Mouse (Mus musculus): Measurements from ENCODE around the gene Ankrd13b.

Ankrd13b gene

GRCm38 (mm10) chr11:77492311-77492871 is 2.9 kb upstream of the Ankrd13b start:
- in situ Hi-C loops (cut with MboI, MseI): no loop called here

GRCm38 (mm10) chr11:77491502-77492291 is 2.2 kb upstream of the Ankrd13b start:
- in situ Hi-C loops (cut with MboI, MseI): no loop called here

- in situ Hi-C loops (cut with MboI, MseI): no loop called here
These were observed 1.6 kb upstream of the Ankrd13b start for GRCm38 (mm10) chr11:77491123-77491501.

- in situ Hi-C loops (cut with MboI, MseI): no loop called here
These were observed 973 bp upstream of the Ankrd13b start for GRCm38 (mm10) chr11:77490451-77490850.

- in situ Hi-C loops (cut with MboI, MseI): no loop called here
These were observed 502 bp downstream of the Ankrd13b start for GRCm38 (mm10) chr11:77488771-77489581.

- in situ Hi-C loops (cut with MboI, MseI): no loop called here
These were observed 2.7 kb downstream of the Ankrd13b start for GRCm38 (mm10) chr11:77486798-77487197.

GRCm38 (mm10) chr11:77485229-77485628 is 4.2 kb downstream of the Ankrd13b start:
- in situ Hi-C loops (cut with MboI, MseI): no loop called here

- in situ Hi-C loops (cut with MboI, MseI): no loop called here
These were observed 5.8 kb downstream of the Ankrd13b start for GRCm38 (mm10) chr11:77483510-77484255.

GRCm38 (mm10) chr11:77483043-77483442 is 6.4 kb downstream of the Ankrd13b start:
- in situ Hi-C loops (cut with MboI, MseI): no loop called here

- in situ Hi-C loops (cut with MboI, MseI): no loop called here
These were observed 12.6 kb downstream of the Ankrd13b start for GRCm38 (mm10) chr11:77476895-77477294.

- in situ Hi-C loops (cut with MboI, MseI): no loop called here
These were observed 13.3 kb downstream of the Ankrd13b start for GRCm38 (mm10) chr11:77476216-77476615.

- in situ Hi-C loops (cut with MboI, MseI): no loop called here
These were observed 16.7 kb downstream of the Ankrd13b start for GRCm38 (mm10) chr11:77472775-77473174.

- in situ Hi-C loops (cut with MboI, MseI): no loop called here
These were observed 18.1 kb downstream of the Ankrd13b start for GRCm38 (mm10) chr11:77471407-77471806.

- in situ Hi-C loops (cut with MboI, MseI): loop anchor here (5.0 kb wide), 1 partner anchor 366 kb away; no protein-coding TSS in a partner anchor
These were observed 21.1 kb downstream of the Ankrd13b start for GRCm38 (mm10) chr11:77468397-77468796.

GRCm38 (mm10) chr11:77467784-77468183 is 21.7 kb downstream of the Ankrd13b start:
- in situ Hi-C loops (cut with MboI, MseI): loop anchor here (5.0 kb wide), 1 partner anchor 365 kb away; no protein-coding TSS in a partner anchor

- in situ Hi-C loops (cut with MboI, MseI): loop anchor here (5.0 kb wide), 1 partner anchor 365 kb away; no protein-coding TSS in a partner anchor
These were observed 22.3 kb downstream of the Ankrd13b start for GRCm38 (mm10) chr11:77467157-77467556.

GRCm38 (mm10) chr11:77466544-77466943 is 22.9 kb downstream of the Ankrd13b start:
- in situ Hi-C loops (cut with MboI, MseI): loop anchor here (5.0 kb wide), 1 partner anchor 364 kb away; no protein-coding TSS in a partner anchor

- in situ Hi-C loops (cut with MboI, MseI): loop anchor here (5.0 kb wide), 1 partner anchor 363 kb away; no protein-coding TSS in a partner anchor
These were observed 24.4 kb downstream of the Ankrd13b start for GRCm38 (mm10) chr11:77465111-77465510.

- in situ Hi-C loops (cut with MboI, MseI): loop anchor here (5.0 kb wide), 1 partner anchor 362 kb away; no protein-coding TSS in a partner anchor
These were observed 24.8 kb downstream of the Ankrd13b start for GRCm38 (mm10) chr11:77464684-77465083.

GRCm38 (mm10) chr11:77463786-77464185 is 25.7 kb downstream of the Ankrd13b start:
- in situ Hi-C loops (cut with MboI, MseI): no loop called here

GRCm38 (mm10) chr11:77463101-77463445 is 26.4 kb downstream of the Ankrd13b start:
- in situ Hi-C loops (cut with MboI, MseI): no loop called here

Data from T-helper 1 cell (primary cell).